Comparison of ENCODE assay signal across 14 mouse cellular contexts in genomic region chr16:46581115-46581514, GRCm38 (mm10).
DNase-seq lines count a peak whose midpoint lies in the region; ATAC-seq and TF ChIP-seq lines count a peak whose summit lies in the region.
"Had no signal": no experiment of that assay in that cellular context is flagged by ENCODE, and none has a peak within 500 bp of the region (broad histone marks: within the 10 kb centered on the region; RNA-seq: fewer than 3 reads in every experiment).

No protein-coding gene starts in this region.

- no peak overlapping the region for H3K4me3 ChIP-seq in forebrain, embryonic 14.5 days (ENCODE audit: low read depth, low read length)
- no peak overlapping the region for H3K4me3 ChIP-seq in forebrain, embryonic 10.5 days
- 0 out of 2 replicates have a peak overlapping the region, but pooled peaks have one; percentile 5 for H3K4me3 ChIP-seq in heart, postnatal 0 days (ENCODE audit: low read depth, low read length)
- H3K4me3 ChIP-seq: forebrain, embryonic 13.5 days; hindbrain, embryonic 13.5 days; liver, embryonic 13.5 days; neural tube, embryonic 13.5 days had no signal

- H3K27me3 ChIP-seq in forebrain, embryonic 14.5 days (replicated peaks; ENCODE audit: control insufficient read depth, insufficient read depth, low read length), result no peaks in the 10 kb centered on the region
- H3K27me3 ChIP-seq in forebrain, embryonic 10.5 days (ENCODE audit: poor library complexity, severe bottlenecking), result no peaks in the 10 kb centered on the region
- no peaks in the 10 kb centered on the region for H3K27me3 ChIP-seq in heart, postnatal 0 days (ENCODE audit: control insufficient read depth, insufficient read depth, low read length)
- H3K27me3 ChIP-seq: forebrain, embryonic 13.5 days; hindbrain, embryonic 13.5 days; liver, embryonic 13.5 days; neural tube, embryonic 13.5 days had no signal

- H3K4me2 ChIP-seq in forebrain, embryonic 14.5 days (ENCODE audit: low read length), result no peak overlapping the region
- H3K4me2 ChIP-seq in heart, postnatal 0 days (ENCODE audit: low read depth, low read length), result peak overlapping the region; percentile 46
- H3K4me2 ChIP-seq: forebrain, embryonic 13.5 days; hindbrain, embryonic 13.5 days; liver, embryonic 13.5 days; neural tube, embryonic 13.5 days had no signal

- H3K36me3 ChIP-seq in forebrain, embryonic 14.5 days (ENCODE audit: control insufficient read depth, insufficient read depth, low read length), result no peaks in the 10 kb centered on the region
- H3K36me3 ChIP-seq in forebrain, embryonic 10.5 days (replicated peaks), result no peaks in the 10 kb centered on the region
- no peaks in the 10 kb centered on the region for H3K36me3 ChIP-seq in heart, postnatal 0 days (replicated peaks; ENCODE audit: control insufficient read depth, insufficient read depth, low read length)
- H3K36me3 ChIP-seq: hindbrain, embryonic 13.5 days; liver, embryonic 13.5 days; neural tube, embryonic 13.5 days had no signal

- TF ChIP-seq EP300 in heart, postnatal 0 days (IDR thresholded peaks at IDR 0.05; ENCODE audit: low read depth), result no peak

- no peak for TF ChIP-seq CTCF in heart, postnatal 0 days (IDR thresholded peaks at IDR 0.05; ENCODE audit: low read depth)

- no peaks in the 10 kb centered on the region for H3K9me3 ChIP-seq in forebrain, embryonic 14.5 days (replicated peaks; ENCODE audit: control insufficient read depth, low read length)
- no peaks in the 10 kb centered on the region for H3K9me3 ChIP-seq in forebrain, embryonic 10.5 days
- no peaks in the 10 kb centered on the region for H3K9me3 ChIP-seq in heart, postnatal 0 days (replicated peaks; ENCODE audit: control insufficient read depth, low read length)
- H3K9me3 ChIP-seq: forebrain, embryonic 13.5 days; hindbrain, embryonic 13.5 days; liver, embryonic 13.5 days; neural tube, embryonic 13.5 days had no signal

- H3K4me1 ChIP-seq in forebrain, embryonic 14.5 days (ENCODE audit: control insufficient read depth, insufficient read depth, low read length), result no peaks in the 10 kb centered on the region
- H3K4me1 ChIP-seq in forebrain, embryonic 10.5 days, result no peaks in the 10 kb centered on the region
- H3K4me1 ChIP-seq in heart, postnatal 0 days (ENCODE audit: control insufficient read depth, insufficient read depth), result peaks cover 23% of the 10 kb centered on the region
- H3K4me1 ChIP-seq: forebrain, embryonic 13.5 days; hindbrain, embryonic 13.5 days; liver, embryonic 13.5 days; neural tube, embryonic 13.5 days had no signal

- DNase-seq in forebrain, embryonic 14.5 days (ENCODE audit: low spot score), result peak; percentile 15
- no peak for DNase-seq in forebrain, embryonic 10.5 days (ENCODE audit: extremely low spot score, low spot score)
- peak; percentile 10 for DNase-seq in heart, postnatal 0 days (ENCODE audit: low spot score)
- DNase-seq in right cerebral cortex, adult 18-20 months, result peak; percentile 62
- DNase-seq in urinary bladder, postnatal 14 days (ENCODE audit: low spot score), result no peak
- no peak for DNase-seq in adrenal gland, postnatal 14 days
- DNase-seq in cerebellum, adult 18-20 months, result no peak
- DNase-seq: liver, embryonic 13.5 days; midbrain, embryonic 14.5 days; thymus, adult 2 months had no signal

- H3K27ac ChIP-seq in forebrain, embryonic 14.5 days (ENCODE audit: low read depth, low read length), result no peak overlapping the region
- no peak overlapping the region for H3K27ac ChIP-seq in forebrain, embryonic 10.5 days
- no peak overlapping the region for H3K27ac ChIP-seq in heart, postnatal 0 days (ENCODE audit: low read depth)
- H3K27ac ChIP-seq: forebrain, embryonic 13.5 days; hindbrain, embryonic 13.5 days; liver, embryonic 13.5 days; neural tube, embryonic 13.5 days had no signal

- H3K9ac ChIP-seq in forebrain, embryonic 14.5 days (ENCODE audit: low read length), result no peak overlapping the region
- no peak overlapping the region for H3K9ac ChIP-seq in heart, postnatal 0 days (replicated peaks; ENCODE audit: low read depth, low read length)
- H3K9ac ChIP-seq: forebrain, embryonic 13.5 days; hindbrain, embryonic 13.5 days; liver, embryonic 13.5 days; neural tube, embryonic 13.5 days had no signal

- 83% methylated on average over 10 of the region's 10 CpGs for WGBS in forebrain, embryonic 14.5 days
- WGBS in forebrain, embryonic 10.5 days, result 91% methylated on average over 10 of the region's 10 CpGs
- 16% methylated on average over 10 of the region's 10 CpGs for WGBS in heart, postnatal 0 days

- ATAC-seq in forebrain, embryonic 14.5 days, result no peak
- peak; percentile 92 for ATAC-seq in frontal cortex, adult (ENCODE audit: low TSS enrichment)
- ATAC-seq in heart, postnatal 0 days (ENCODE audit: insufficient read depth, low read depth), result no peak
- ATAC-seq: forebrain, embryonic 13.5 days had no signal

Comparison
In these comparisons a context has a peak if more than half of its experiments do, and no peak if none do; other contexts are left out.
1. DNase-seq: peak in forebrain, embryonic 14.5 days (single experiment), heart, postnatal 0 days (single experiment) and right cerebral cortex, adult 18-20 months (single experiment); none in forebrain, embryonic 10.5 days (single experiment), urinary bladder, postnatal 14 days (single experiment), adrenal gland, postnatal 14 days (single experiment) and cerebellum, adult 18-20 months (0 of 2).